Mouse (Mus musculus) spleen, adult 2 months (tissue): ENCODE data around the gene Tubgcp5.

Experiments
- CTCF ChIP-seq: fragments of 200-500 bp; IDR thresholded peaks from 2 replicates; pipeline ENCODE4 v1.5.1; 2011; ENCODE audit warnings: mild to moderate bottlenecking, inconsistent platforms; ENCODE audit not compliant: insufficient read depth, insufficient read length, insufficient replicate concordance; ENCODE audit errors: extremely low read depth
- POLR2A ChIP-seq: fragments of 200-500 bp; IDR thresholded peaks from 2 replicates; pipeline ENCODE4 v1.6.1; 2011; ENCODE audit warnings: low read depth, low read length, inconsistent platforms

DNA sequence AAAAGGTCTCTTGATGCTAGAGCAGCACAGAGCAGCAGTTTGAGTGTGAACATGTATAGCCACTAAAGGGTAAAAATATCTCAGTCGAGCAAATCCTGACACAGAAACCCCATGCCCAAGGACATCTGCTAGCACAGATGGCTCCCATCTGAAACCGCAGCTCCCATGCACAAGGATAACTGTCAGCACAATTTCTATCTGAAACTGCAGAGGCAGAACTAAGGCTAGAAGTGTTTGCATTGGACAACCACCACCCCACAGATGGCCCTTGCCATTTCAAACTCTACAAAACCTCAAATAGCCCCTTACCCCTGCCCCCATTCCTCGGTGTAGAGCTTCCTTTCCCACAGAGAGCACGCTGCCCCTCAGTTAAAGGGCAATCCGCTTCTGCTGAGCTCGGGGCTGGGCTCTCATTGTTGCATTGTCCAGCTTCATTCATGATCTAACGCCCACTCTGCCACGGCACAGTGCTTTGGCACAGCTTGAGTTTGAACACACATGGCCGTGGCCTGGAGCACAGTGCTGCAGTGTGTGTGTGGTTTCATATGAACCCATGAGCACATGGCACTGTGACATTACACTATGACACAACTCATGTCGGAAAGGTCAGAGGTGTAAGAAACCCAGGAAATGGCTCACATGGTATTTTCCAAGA lies 49.3 kb upstream of the Tubgcp5 start:
- TF ChIP-seq CTCF (no peak), POLR2A (no peak)
